In the genomic region with DNA sequence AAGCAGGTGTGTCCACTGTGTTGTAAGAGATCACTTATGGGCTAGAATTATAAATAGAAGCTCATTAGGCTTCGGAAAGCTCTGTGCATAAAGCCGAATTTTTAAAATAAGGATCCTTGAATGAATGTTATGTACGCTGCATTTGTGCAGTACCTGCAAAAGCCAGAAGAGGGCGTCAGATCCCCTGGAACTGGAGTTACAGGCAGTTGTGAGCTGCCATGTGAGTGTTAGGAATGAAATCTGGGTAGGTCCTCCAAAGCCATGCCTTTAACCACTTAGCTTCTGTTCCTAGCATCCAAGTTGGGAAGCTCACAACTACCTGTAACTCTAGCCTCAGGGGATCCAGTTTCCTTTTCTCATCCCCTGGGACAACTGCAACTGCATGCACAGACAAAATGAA, we compare ENCODE assay signal across 8 mouse cellular contexts.
A peak's percentile ranks its signal among the peaks of the same experiment; 100 is the strongest.
DNase-seq lines count a peak whose midpoint lies in the region; ATAC-seq and TF ChIP-seq lines count a peak whose summit lies in the region.

No protein-coding gene starts in this region.

- TF ChIP-seq RAD21 in CH12.LX (IDR thresholded peaks at IDR 0.05; ENCODE audit: low read depth, low read length) = peak; percentile 61

- no peak for ATAC-seq in hindbrain, embryonic 14.5 days (ENCODE audit: low FRiP score)
- ATAC-seq in liver, embryonic 13.5 days (ENCODE audit: low read depth) = no peak
- ATAC-seq in forebrain, embryonic 15.5 days (replicated peaks) = no peak

- H3K4me2 ChIP-seq in hindbrain, embryonic 14.5 days (replicated peaks) = no peak overlapping the region
- H3K4me2 ChIP-seq in CH12.LX (ENCODE audit: insufficient read depth, low read depth, poor library complexity, severe bottlenecking) = no peak overlapping the region
- H3K4me2 ChIP-seq in liver, embryonic 13.5 days = no peak overlapping the region
- H3K4me2 ChIP-seq in forebrain, embryonic 15.5 days (replicated peaks) = no peak overlapping the region

- H3K9me3 ChIP-seq in hindbrain, embryonic 10.5 days = no peaks in the 10 kb centered on the region
- H3K9me3 ChIP-seq in hindbrain, embryonic 14.5 days (ENCODE audit: control insufficient read depth, low read length) = no peaks in the 10 kb centered on the region
- H3K9me3 ChIP-seq in CH12.LX (replicated peaks; ENCODE audit: low read length) = no peaks in the 10 kb centered on the region
- no peaks in the 10 kb centered on the region for H3K9me3 ChIP-seq in liver, embryonic 13.5 days (replicated peaks)
- no peaks in the 10 kb centered on the region for H3K9me3 ChIP-seq in forebrain, embryonic 15.5 days

- TF ChIP-seq CTCF in CH12.LX (conservative IDR thresholded peaks at IDR 0.05 in 1 of 2, IDR thresholded peaks at IDR 0.05 in 1 of 2; ENCODE audit: low read depth in 2 of 2, low read length in 2 of 2) = peak; percentile 72 to 79
- peak; percentile 68 for TF ChIP-seq CTCF in bone marrow, adult 2 months (IDR thresholded peaks at IDR 0.05; ENCODE audit: control insufficient read depth, insufficient read depth, low read length)
- TF ChIP-seq CTCF in testis, adult 2 months (IDR thresholded peaks at IDR 0.05; ENCODE audit: control insufficient read depth, insufficient read depth, insufficient replicate concordance, low read depth, low read length) = peak; percentile 49; the same call in 1 of the 2 replicates

- no peak for TF ChIP-seq POLR2A in CH12.LX (IDR thresholded peaks at IDR 0.05; ENCODE audit: low read depth, low read length)
- TF ChIP-seq POLR2A in bone marrow, adult 2 months (IDR thresholded peaks at IDR 0.05; ENCODE audit: borderline replicate concordance, control insufficient read depth, low read depth, low read length) = no peak
- TF ChIP-seq POLR2A in testis, adult 2 months (IDR thresholded peaks at IDR 0.05; ENCODE audit: control insufficient read depth, low read depth, low read length) = no peak

- H3K9ac ChIP-seq in hindbrain, embryonic 14.5 days = no peak overlapping the region
- H3K9ac ChIP-seq in CH12.LX (ENCODE audit: insufficient read depth, low read depth) = no peak overlapping the region
- H3K9ac ChIP-seq in liver, embryonic 13.5 days = no peak overlapping the region
- no peak overlapping the region for H3K9ac ChIP-seq in forebrain, embryonic 15.5 days (replicated peaks)

- H3K27me3 ChIP-seq in hindbrain, embryonic 10.5 days (ENCODE audit: insufficient read depth, poor library complexity, severe bottlenecking) = no peaks in the 10 kb centered on the region
- H3K27me3 ChIP-seq in hindbrain, embryonic 14.5 days (ENCODE audit: control insufficient read depth, insufficient read depth, low read length) = no peaks in the 10 kb centered on the region
- no peaks in the 10 kb centered on the region for H3K27me3 ChIP-seq in CH12.LX (replicated peaks)
- H3K27me3 ChIP-seq in liver, embryonic 13.5 days = no peaks in the 10 kb centered on the region
- H3K27me3 ChIP-seq in testis, adult 2 months (ENCODE audit: control insufficient read depth, insufficient read depth, low read length) = no peaks in the 10 kb centered on the region
- H3K27me3 ChIP-seq in forebrain, embryonic 15.5 days = no peaks in the 10 kb centered on the region

- peak; percentile 28 for DNase-seq in hindbrain, embryonic 10.5 days (ENCODE audit: low spot score)
- no peak for DNase-seq in hindbrain, embryonic 14.5 days (ENCODE audit: low spot score)
- peak; percentile 43 for DNase-seq in CH12.LX (ENCODE audit: extremely low read depth)
- peak; percentile 57 for DNase-seq in liver, embryonic 13.5 days
- DNase-seq in left cerebral cortex, adult 8-10 months (ENCODE audit: low spot score in 2 of 2) = no peak

- H3K4me3 ChIP-seq in hindbrain, embryonic 10.5 days = no peak overlapping the region
- H3K4me3 ChIP-seq in hindbrain, embryonic 14.5 days (replicated peaks; ENCODE audit: low read length) = no peak overlapping the region
- no peak overlapping the region for H3K4me3 ChIP-seq in CH12.LX (replicated peaks in 1 of 3; ENCODE audit: low read depth in 2 of 3, low read length in 2 of 3, poor library complexity in 1 of 3)
- H3K4me3 ChIP-seq in bone marrow, adult 2 months (replicated peaks; ENCODE audit: control insufficient read depth, low read depth, low read length) = no peak overlapping the region
- H3K4me3 ChIP-seq in liver, embryonic 13.5 days (replicated peaks) = no peak overlapping the region
- H3K4me3 ChIP-seq in testis, adult 2 months (ENCODE audit: control insufficient read depth, low read depth, low read length) = no peak overlapping the region
- no peak overlapping the region for H3K4me3 ChIP-seq in forebrain, embryonic 15.5 days

- H3K4me1 ChIP-seq in hindbrain, embryonic 10.5 days (replicated peaks) = peaks cover 15% of the 10 kb centered on the region
- H3K4me1 ChIP-seq in hindbrain, embryonic 14.5 days (replicated peaks; ENCODE audit: control insufficient read depth, insufficient read depth, low read length) = no peaks in the 10 kb centered on the region; the same call in 1 of the 2 replicates
- H3K4me1 ChIP-seq in CH12.LX (ENCODE audit: control insufficient read depth in 1 of 2, insufficient read depth in 2 of 2) = peaks cover 0 to 11% of the 10 kb centered on the region in 2 experiments; a peak in 1 of 4 replicates
- no peaks in the 10 kb centered on the region for H3K4me1 ChIP-seq in bone marrow, adult 2 months (ENCODE audit: control insufficient read depth, insufficient read depth, low read length)
- 0 out of 2 replicates have a peak, but pooled peaks cover 2% of the 10 kb centered on the region for H3K4me1 ChIP-seq in liver, embryonic 13.5 days (replicated peaks)
- peaks cover 2% of the 10 kb centered on the region; the same call in 1 of the 2 replicates for H3K4me1 ChIP-seq in testis, adult 2 months (ENCODE audit: control insufficient read depth, insufficient read depth, low read length)
- H3K4me1 ChIP-seq in forebrain, embryonic 15.5 days = peaks cover 20% of the 10 kb centered on the region

- H3K27ac ChIP-seq in hindbrain, embryonic 10.5 days = no peak overlapping the region
- no peak overlapping the region for H3K27ac ChIP-seq in hindbrain, embryonic 14.5 days
- H3K27ac ChIP-seq in CH12.LX (ENCODE audit: insufficient read depth, low read depth) = no peak overlapping the region
- no peak overlapping the region for H3K27ac ChIP-seq in bone marrow, adult 2 months (ENCODE audit: control insufficient read depth, insufficient read depth, low read depth, low read length, poor library complexity)
- H3K27ac ChIP-seq in liver, embryonic 13.5 days = no peak overlapping the region
- H3K27ac ChIP-seq in testis, adult 2 months (ENCODE audit: control insufficient read depth, insufficient read depth, low read depth, low read length) = no peak overlapping the region
- no peak overlapping the region for H3K27ac ChIP-seq in forebrain, embryonic 15.5 days (replicated peaks)

- H3K79me2 ChIP-seq in CH12.LX (replicated peaks; ENCODE audit: control insufficient read depth, extremely low read depth, insufficient read depth, poor library complexity, severe bottlenecking) = no peaks in the 10 kb centered on the region

- 0 out of 2 replicates have a peak, but pooled peaks have one; percentile 9 for TF ChIP-seq EP300 in CH12.LX (IDR thresholded peaks at IDR 0.05; ENCODE audit: low read length)

- in situ Hi-C loops in CH12.LX (cut with MboI; ENCODE audit: low pct_ligation_motif_present, low pct_unique_long_range_greater_than_20kb, low sequenced_read_pairs) = no loop called here

- no peaks in the 10 kb centered on the region for H3K36me3 ChIP-seq in hindbrain, embryonic 10.5 days
- H3K36me3 ChIP-seq in hindbrain, embryonic 14.5 days (replicated peaks; ENCODE audit: control insufficient read depth, insufficient read depth) = no peaks in the 10 kb centered on the region
- no peaks in the 10 kb centered on the region for H3K36me3 ChIP-seq in CH12.LX (replicated peaks in 1 of 2; ENCODE audit: control insufficient read depth in 1 of 2, insufficient read depth in 1 of 2, low read length in 1 of 2)
- H3K36me3 ChIP-seq in liver, embryonic 13.5 days = no peaks in the 10 kb centered on the region
- H3K36me3 ChIP-seq in testis, adult 2 months (ENCODE audit: control insufficient read depth, insufficient read depth, low read length) = no peaks in the 10 kb centered on the region
- H3K36me3 ChIP-seq in forebrain, embryonic 15.5 days = no peaks in the 10 kb centered on the region

- WGBS in hindbrain, embryonic 10.5 days = 72% methylated on average over 4 of the region's 4 CpGs
- WGBS in hindbrain, embryonic 14.5 days = 73% methylated on average over 4 of the region's 4 CpGs
- WGBS in bone marrow, adult 2 months = 56% methylated on average over 4 of the region's 4 CpGs
- whole genome bisulfite sequencing in liver, embryonic 13.5 days (ENCODE audit: insufficient replicate concordance) = 52% methylated on average over 4 of the region's 4 CpGs
- WGBS in forebrain, embryonic 15.5 days = 48% methylated on average over 4 of the region's 4 CpGs

- dilution Hi-C loops in CH12.LX (cut with MboI; ENCODE audit: extremely low pct_ligation_motif_present, extremely low pct_unique_long_range_greater_than_20kb, low sequenced_read_pairs) = no loop called here

TF ChIP-seq in CH12.LX, 34 proteins besides CTCF, POLR2A, EP300 and RAD21:
- TF ChIP-seq NRF1 (IDR thresholded peaks at IDR 0.05; ENCODE audit: low read depth, low read length) (no peak), CHD2 (IDR thresholded peaks at IDR 0.05; ENCODE audit: low read length) (no peak), UBTF (IDR thresholded peaks at IDR 0.05; ENCODE audit: low read depth, low read length) (no peak), ELF1 (IDR thresholded peaks at IDR 0.05; ENCODE audit: low read depth, low read length) (no peak), ZNF384 (IDR thresholded peaks at IDR 0.05; ENCODE audit: low read depth, low read length) (no peak), MEF2A (IDR thresholded peaks at IDR 0.05; ENCODE audit: borderline replicate concordance, low read depth, low read length) (no peak), ZC3H11A (IDR thresholded peaks at IDR 0.05; ENCODE audit: low read depth, low read length) (peak; percentile 12; the same call in 1 of the 2 replicates), SMC3 (IDR thresholded peaks at IDR 0.05; ENCODE audit: low read depth, low read length) (peak; percentile 68)

Comparison
In these comparisons a context has a peak if more than half of its experiments do, and no peak if none do; other contexts are left out.
1. DNase-seq: peak in hindbrain, embryonic 10.5 days (single experiment), CH12.LX (single experiment) and liver, embryonic 13.5 days (single experiment); none in hindbrain, embryonic 14.5 days (single experiment) and left cerebral cortex, adult 8-10 months (0 of 2).
2. Peak in every context shown above with its lines, with median percentiles within 50 percentile points of each other: CTCF ChIP-seq.